Mouse (Mus musculus) midbrain, postnatal 0 days (tissue): Measurements from ENCODE around the gene Agap3. TPM values are rescaled to one million over a fixed set of nuclear protein-coding genes. Genes with fewer than 3 reads are reported as not detected.
A peak's percentile ranks its signal among the peaks of the same experiment; 100 is the strongest.

Experiments
- ATAC-seq: fragments of 200-750 bp; cut with Nextera tagmentation; 2 replicates; pipeline ENCODE4 v1.8.0; 2017; ENCODE audit warnings: moderate number of reproducible peaks, mild to moderate bottlenecking, moderate TSS enrichment, moderate library complexity; ENCODE audit not compliant: low FRiP score
- DNase-seq: peaks from one replicate; pipeline ENCODE4 v3.0.0-alpha.2; 2015; ENCODE audit warnings: low spot score
- H3K27ac ChIP-seq: fragments of 300-500 bp; sonication (generic); 2 replicates; pipeline ENCODE4 v1.5.1; 2014; ENCODE audit warnings: low read depth, mild to moderate bottlenecking, low read length, mixed read lengths
- H3K27me3 ChIP-seq: fragments of 300-500 bp; sonication (generic); 2 replicates; pipeline ENCODE4 v1.6.1; 2014; ENCODE audit warnings: low read length, control low read depth, mixed read lengths; ENCODE audit not compliant: insufficient read depth
- H3K36me3 ChIP-seq: fragments of 300-500 bp; sonication (generic); 2 replicates; pipeline ENCODE4 v1.6.1; 2014; ENCODE audit warnings: low read length, control low read depth, mixed read lengths; ENCODE audit not compliant: insufficient read depth
- H3K4me1 ChIP-seq: fragments of 300-500 bp; sonication (generic); 2 replicates; pipeline ENCODE4 v1.6.1; 2014; ENCODE audit warnings: mild to moderate bottlenecking, control low read depth, antibody characterized with exemption, low read length, mixed read lengths; ENCODE audit not compliant: insufficient read depth
- H3K4me2 ChIP-seq: fragments of 300-500 bp; sonication (generic); 2 replicates; pipeline ENCODE4 v1.6.1; 2014; ENCODE audit warnings: low read depth, mild to moderate bottlenecking, low read length, mixed read lengths; ENCODE audit not compliant: poor library complexity, severe bottlenecking
- H3K4me3 ChIP-seq: fragments of 300-500 bp; sonication (generic); 2 replicates; pipeline ENCODE4 v1.5.1; 2014; ENCODE audit warnings: low read depth, mild to moderate bottlenecking, low read length, moderate library complexity
- H3K9ac ChIP-seq: fragments of 300-500 bp; sonication (generic); replicated peaks from 2 replicates; pipeline ENCODE4 v1.6.1; 2014; ENCODE audit warnings: mild to moderate bottlenecking, low read length, moderate library complexity, mixed read lengths; ENCODE audit not compliant: poor library complexity, severe bottlenecking
- H3K9me3 ChIP-seq: fragments of 300-500 bp; sonication (generic); 2 replicates; pipeline ENCODE4 v1.6.1; 2016; ENCODE audit warnings: low read length, control low read depth
- CTCF ChIP-seq: IDR thresholded peaks from 2 replicates; pipeline ENCODE4 v1.5.1; 2016; ENCODE audit warnings: antibody characterized with exemption, mild to moderate bottlenecking
- WGBS: fragments of 180-500 bp; shearing (Covaris S2); extraction: QIAGEN DNeasy Blood & Tissue Kit; methylation state at CpG from one replicate; pipeline ENCODE4 v1.1.7; 2014; 5-methylcytosine and 5-hydroxymethylcytosine counted together
- polyA plus RNA-seq: library from polyadenylated mRNA; unstranded; fragments of >200 nt; fragmentation: Nextera tagmentation; extraction: Ambion mirVana; gene quantifications from 2 replicates; pipeline ENCODE4 v1.2.1, GENCODE M21; 2015
- total RNA-seq: library from RNA; depleted of rRNA; stranded (reverse); fragments of >200 nt; gene quantifications from 2 replicates; pipeline ENCODE4 v1.2.3, GENCODE M21; 2014

Agap3 gene
- total and polyA plus RNA-seq, 2 experiments from 2014 or later = 120 to 282 TPM

- H3K27me3 ChIP-seq = no peaks in the 10 kb centered on the region
- H3K9ac ChIP-seq = peak overlapping the region; percentile 36
- peak overlapping the region; percentile 29 for H3K4me3 ChIP-seq
- no peak overlapping the region for H3K27ac ChIP-seq
- DNase-seq (peak; percentile 33), ATAC-seq (peak; percentile 14; the same call in 1 of the 2 replicates)
- H3K4me2 ChIP-seq = peak overlapping the region; percentile 46
- peaks cover 33% of the 10 kb centered on the region for H3K36me3 ChIP-seq
- no peaks in the 10 kb centered on the region for H3K9me3 ChIP-seq
- 7% methylated on average over 59 of the region's 67 CpGs for WGBS
- H3K4me1 ChIP-seq = 0 out of 2 replicates have a peak, but pooled peaks cover 10% of the 10 kb centered on the region
- peak; percentile 18; the same call in 1 of the 2 replicates for TF ChIP-seq CTCF
Measured at GRCm38 (mm10) chr5:24474723-24475261, 22.8 kb downstream of the Agap3 start.

- WGBS = 75% methylated on average over 6 of the region's 6 CpGs
- ATAC-seq (no peak), DNase-seq (no peak)
- H3K27me3 ChIP-seq = no peaks in the 10 kb centered on the region
- H3K4me1 ChIP-seq = 0 out of 2 replicates have a peak, but pooled peaks cover 10% of the 10 kb centered on the region
- H3K36me3 ChIP-seq = peaks cover 42% of the 10 kb centered on the region
- TF ChIP-seq CTCF = no peak
- no peak overlapping the region for H3K4me2 ChIP-seq
- no peaks in the 10 kb centered on the region for H3K9me3 ChIP-seq
- H3K27ac ChIP-seq = no peak overlapping the region
- no peak overlapping the region for H3K4me3 ChIP-seq
- no peak overlapping the region for H3K9ac ChIP-seq
Measured at GRCm38 (mm10) chr5:24475476-24476241, 23.7 kb downstream of the Agap3 start.

DNA sequence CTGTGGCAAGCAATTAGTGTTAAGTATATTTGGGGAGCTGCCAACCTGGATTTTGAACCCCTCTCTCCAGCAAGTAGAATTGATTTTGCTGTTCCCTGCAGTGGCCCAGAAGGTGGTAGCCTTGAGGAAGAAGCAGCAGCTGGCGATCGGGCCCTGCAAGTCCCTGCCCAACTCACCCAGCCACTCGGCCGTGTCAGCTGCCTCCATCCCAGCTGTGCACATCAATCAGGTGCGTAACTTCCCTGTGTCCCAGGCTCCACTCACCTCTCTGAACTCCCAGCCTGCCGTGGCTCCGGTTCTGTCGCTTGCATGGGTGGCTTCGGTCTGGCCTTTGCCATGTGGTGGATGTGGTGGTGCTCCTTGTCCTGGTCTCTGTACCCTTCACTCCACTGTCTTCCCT is 25.9 kb downstream of the Agap3 start:
- Histone ChIP-seq H3K27ac (no peak overlapping the region), H3K36me3 (peaks cover 54% of the 10 kb centered on the region), H3K4me3 (no peak overlapping the region), H3K9ac (no peak overlapping the region), H3K4me1 (0 out of 2 replicates have a peak, but pooled peaks cover 10% of the 10 kb centered on the region), H3K27me3 (no peaks in the 10 kb centered on the region), H3K4me2 (no peak overlapping the region), H3K9me3 (no peaks in the 10 kb centered on the region)
- no peak for TF ChIP-seq CTCF
- no peak for DNase-seq
- no peak for ATAC-seq
- WGBS = 92% methylated on average over 9 of the region's 9 CpGs

DNA sequence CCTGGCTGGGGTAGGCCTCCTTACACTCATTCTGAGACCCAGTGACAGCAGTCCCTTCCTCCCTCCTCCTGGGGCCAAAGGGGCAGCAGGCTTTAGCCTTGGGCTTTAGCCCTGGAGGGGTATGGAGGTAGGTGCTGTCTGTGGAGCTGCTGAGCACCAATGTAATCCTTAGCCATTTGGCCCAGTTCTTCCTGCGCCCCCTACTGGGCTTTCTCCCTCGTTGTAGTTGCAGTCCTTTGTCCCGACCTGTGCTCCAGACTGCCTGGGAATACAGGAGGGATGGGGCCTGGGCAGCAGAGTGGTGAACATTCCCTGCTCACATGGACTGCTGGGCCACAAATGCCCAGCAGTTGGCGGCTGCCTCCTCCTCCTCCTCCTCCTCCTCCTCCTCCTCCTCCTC is 29.7 kb downstream of the Agap3 start:
- H3K4me3 ChIP-seq = no peak overlapping the region
- peaks cover 64% of the 10 kb centered on the region for H3K36me3 ChIP-seq
- H3K9ac ChIP-seq = no peak overlapping the region; the same call in 1 of the 2 replicates
- ATAC-seq = 0 out of 2 replicates have a peak, but pooled peaks have one; percentile 22
- WGBS = 16% methylated on average over 4 of the region's 4 CpGs
- no peaks in the 10 kb centered on the region for H3K27me3 ChIP-seq
- DNase-seq = peak; percentile 80
- H3K27ac ChIP-seq = no peak overlapping the region
- H3K4me2 ChIP-seq = no peak overlapping the region
- H3K4me1 ChIP-seq = no peaks in the 10 kb centered on the region
- H3K9me3 ChIP-seq = no peaks in the 10 kb centered on the region
- peak; percentile 77 for TF ChIP-seq CTCF

DNA sequence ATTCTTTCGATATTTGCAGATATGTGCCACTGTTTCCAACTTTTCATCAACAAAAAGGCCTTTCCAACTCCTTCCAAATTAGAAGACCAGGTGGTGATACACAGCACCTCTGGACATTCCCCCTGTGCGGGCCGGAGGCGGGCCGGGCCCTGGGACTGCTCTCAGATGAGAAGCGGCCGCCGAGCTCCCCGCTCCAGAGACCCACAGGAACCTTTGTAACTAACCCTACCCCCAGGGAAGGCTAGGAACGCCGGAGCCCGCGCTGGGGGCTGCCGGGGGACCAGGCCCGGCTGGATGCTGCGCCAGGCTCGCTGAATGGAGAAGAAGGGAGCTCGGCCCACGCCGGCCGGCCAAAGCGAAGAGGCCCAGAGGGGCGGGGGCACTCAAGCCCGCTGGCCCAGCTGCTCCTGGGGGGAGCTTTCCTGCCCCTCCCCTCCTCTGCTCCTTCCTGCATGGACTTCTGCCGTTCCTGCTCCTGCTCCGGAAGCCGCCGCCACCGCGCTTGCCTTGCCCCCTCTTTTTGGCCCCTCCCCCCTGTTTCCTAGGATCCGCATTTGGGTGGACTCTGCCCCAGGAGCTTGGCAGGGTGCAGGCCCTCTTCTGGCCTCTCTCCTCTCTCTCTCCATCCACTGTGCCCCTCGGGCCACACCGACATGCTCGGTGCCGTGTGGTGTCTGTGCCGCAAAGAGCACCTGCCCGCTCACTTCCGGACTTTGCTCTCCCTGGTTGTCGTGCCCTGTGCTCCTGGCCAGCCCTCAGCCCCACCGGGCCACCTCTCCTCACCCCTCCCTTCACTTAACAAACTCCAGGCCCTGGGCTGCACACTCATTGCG is 30.5 kb downstream of the Agap3 start:
- Histone ChIP-seq H3K9me3 (no peaks in the 10 kb centered on the region), H3K36me3 (peaks cover 61% of the 10 kb centered on the region), H3K4me1 (no peaks in the 10 kb centered on the region), H3K27ac (no peak overlapping the region), H3K9ac (no peak overlapping the region), H3K4me3 (no peak overlapping the region), H3K4me2 (no peak overlapping the region), H3K27me3 (no peaks in the 10 kb centered on the region)
- DNase-seq (no peak), ATAC-seq (no peak)
- no peak for TF ChIP-seq CTCF
- 44% methylated on average over 34 of the region's 41 CpGs for WGBS
